Mouse (Mus musculus): Measurements from ENCODE around the gene Ttll5. TPM values are rescaled to one million over a fixed set of nuclear protein-coding genes. Genes with fewer than 3 reads are reported as not detected.

The Ttll5 gene
- polyA plus RNA-seq, 1 experiment: 6.6 TPM

- Histone ChIP-seq H3K4me1 (peaks cover 23% of the 10 kb centered on the region), H3K9me3 (no peaks in the 10 kb centered on the region)
- no peak for TF ChIP-seq GATA1 (IDR thresholded peaks at IDR 0.05; ENCODE audit: borderline replicate concordance, low read length)
- TF ChIP-seq FLI1 (IDR thresholded peaks at IDR 0.05; ENCODE audit: low read length): no peak
These were observed 203.3 kb downstream of the Ttll5 start for GRCm38 (mm10) chr12:86027747-86028146.

GRCm38 (mm10) chr12:86030932-86031331 is 206.5 kb downstream of the Ttll5 start:
- no peak for TF ChIP-seq GATA1 (IDR thresholded peaks at IDR 0.05; ENCODE audit: borderline replicate concordance, low read length)
- no peak for TF ChIP-seq FLI1 (IDR thresholded peaks at IDR 0.05; ENCODE audit: low read length)
- H3K4me1 ChIP-seq: peaks cover 14% of the 10 kb centered on the region
- H3K4me3 ChIP-seq (replicated peaks): no peak overlapping the region

More at GRCm38 (mm10) chr12:86027747-86028146, 203.3 kb downstream of the Ttll5 start:
- H3K27me3 ChIP-seq (replicated peaks): no peaks in the 10 kb centered on the region
- peaks cover 20% of the 10 kb centered on the region for H3K36me3 ChIP-seq (replicated peaks; ENCODE audit: low read length)
- H3K4me3 ChIP-seq (replicated peaks): no peak overlapping the region

GRCm38 (mm10) chr12:86035586-86035985 is 211.1 kb downstream of the Ttll5 start:
- H3K36me3 ChIP-seq (replicated peaks; ENCODE audit: low read length): peaks cover 6% of the 10 kb centered on the region
- no peak overlapping the region for H3K4me3 ChIP-seq (replicated peaks)
- peaks cover 7% of the 10 kb centered on the region for H3K4me1 ChIP-seq
- TF ChIP-seq FLI1 (IDR thresholded peaks at IDR 0.05; ENCODE audit: low read length): no peak
- TF ChIP-seq GATA1 (IDR thresholded peaks at IDR 0.05; ENCODE audit: borderline replicate concordance, low read length): no peak
- no peaks in the 10 kb centered on the region for H3K9me3 ChIP-seq
- peaks cover 3% of the 10 kb centered on the region for H3K27me3 ChIP-seq (replicated peaks)

More at GRCm38 (mm10) chr12:86030932-86031331, 206.5 kb downstream of the Ttll5 start:
- Histone ChIP-seq H3K9me3 (no peaks in the 10 kb centered on the region), H3K27me3 (replicated peaks) (no peaks in the 10 kb centered on the region), H3K36me3 (replicated peaks; ENCODE audit: low read length) (peaks cover 4% of the 10 kb centered on the region)

GRCm38 (mm10) chr12:86036368-86037166 is 212.1 kb downstream of the Ttll5 start:
- no peaks in the 10 kb centered on the region for H3K9me3 ChIP-seq
- no peak for TF ChIP-seq FLI1 (IDR thresholded peaks at IDR 0.05; ENCODE audit: low read length)
- no peak for TF ChIP-seq GATA1 (IDR thresholded peaks at IDR 0.05; ENCODE audit: borderline replicate concordance, low read length)
- H3K4me3 ChIP-seq (replicated peaks): no peak overlapping the region
- peaks cover 3% of the 10 kb centered on the region for H3K27me3 ChIP-seq (replicated peaks)
- H3K36me3 ChIP-seq (replicated peaks; ENCODE audit: low read length): peaks cover 13% of the 10 kb centered on the region
- peaks cover 8% of the 10 kb centered on the region for H3K4me1 ChIP-seq

DNA sequence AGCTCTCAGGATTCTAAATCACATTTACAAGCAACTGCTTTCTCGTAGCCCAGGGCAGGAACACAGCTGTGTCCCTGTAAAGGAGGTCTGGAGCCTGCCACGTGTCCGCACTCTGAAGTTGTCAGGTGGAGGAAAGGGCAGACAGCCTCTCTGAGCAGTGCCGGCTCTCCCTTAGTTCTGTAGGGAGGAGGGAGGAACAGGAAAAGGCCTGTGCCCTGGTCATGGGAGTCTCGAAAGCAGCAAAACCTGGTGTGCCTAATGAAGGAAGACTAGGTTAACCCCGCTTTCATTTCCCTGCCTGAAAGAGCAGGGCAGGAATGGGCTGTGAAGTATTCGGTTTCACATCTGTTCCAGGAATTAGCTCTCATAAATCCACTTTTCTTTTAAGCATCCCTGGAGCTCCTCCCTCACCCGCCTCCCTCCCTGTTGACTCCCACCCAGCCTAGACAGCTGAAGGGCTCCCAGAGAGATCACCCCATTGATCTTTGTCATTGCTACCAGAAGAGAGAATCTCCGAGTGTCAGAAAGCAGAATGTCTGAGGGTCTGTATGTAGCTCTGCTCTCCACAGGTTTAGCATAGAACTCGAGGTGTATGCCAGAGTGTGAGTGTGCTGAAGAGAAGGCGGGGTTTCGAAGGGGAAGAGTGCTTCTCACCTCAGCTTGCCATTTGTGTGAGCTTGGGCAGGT is 212.9 kb downstream of the Ttll5 start:
- no peak for TF ChIP-seq FLI1 (IDR thresholded peaks at IDR 0.05; ENCODE audit: low read length)
- TF ChIP-seq GATA1 (IDR thresholded peaks at IDR 0.05; ENCODE audit: borderline replicate concordance, low read length): no peak
- H3K9me3 ChIP-seq: peaks cover 2% of the 10 kb centered on the region
- H3K4me1 ChIP-seq: peaks cover 8% of the 10 kb centered on the region
- peaks cover 14% of the 10 kb centered on the region for H3K36me3 ChIP-seq (replicated peaks; ENCODE audit: low read length)
- no peak overlapping the region for H3K4me3 ChIP-seq (replicated peaks)
- peaks cover 3% of the 10 kb centered on the region for H3K27me3 ChIP-seq (replicated peaks)

- H3K9me3 ChIP-seq: peaks cover 17% of the 10 kb centered on the region
- TF ChIP-seq FLI1 (IDR thresholded peaks at IDR 0.05; ENCODE audit: low read length): no peak
- no peak for TF ChIP-seq GATA1 (IDR thresholded peaks at IDR 0.05; ENCODE audit: borderline replicate concordance, low read length)
- H3K4me3 ChIP-seq (replicated peaks): no peak overlapping the region
- peaks cover 8% of the 10 kb centered on the region for H3K4me1 ChIP-seq
- H3K36me3 ChIP-seq (replicated peaks; ENCODE audit: low read length): peaks cover 28% of the 10 kb centered on the region
- H3K27me3 ChIP-seq (replicated peaks): peaks cover 3% of the 10 kb centered on the region
These were observed 214.6 kb downstream of the Ttll5 start for GRCm38 (mm10) chr12:86039078-86039477.

DNA sequence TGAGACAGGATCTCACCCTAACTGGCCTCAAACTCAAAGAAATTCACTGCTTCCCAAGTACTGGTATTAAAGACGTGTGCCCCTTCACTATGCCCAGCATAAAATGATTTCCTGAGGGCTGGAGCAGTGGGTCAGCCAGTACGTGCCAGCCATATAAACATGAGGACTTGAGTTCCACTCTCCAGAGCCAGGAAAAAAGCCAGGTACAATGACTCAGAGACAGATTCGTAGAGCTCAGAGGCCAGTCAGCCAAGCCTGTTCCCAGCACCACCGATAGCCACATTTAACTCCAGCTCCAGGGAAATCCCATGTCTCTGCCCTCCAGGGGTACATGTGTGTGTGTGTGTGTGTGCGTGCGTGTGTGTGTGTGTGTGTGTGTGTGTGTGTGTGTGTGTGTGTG is 215.3 kb downstream of the Ttll5 start:
- TF ChIP-seq GATA1 (IDR thresholded peaks at IDR 0.05; ENCODE audit: borderline replicate concordance, low read length) (no peak), FLI1 (IDR thresholded peaks at IDR 0.05; ENCODE audit: low read length) (no peak)

DNA sequence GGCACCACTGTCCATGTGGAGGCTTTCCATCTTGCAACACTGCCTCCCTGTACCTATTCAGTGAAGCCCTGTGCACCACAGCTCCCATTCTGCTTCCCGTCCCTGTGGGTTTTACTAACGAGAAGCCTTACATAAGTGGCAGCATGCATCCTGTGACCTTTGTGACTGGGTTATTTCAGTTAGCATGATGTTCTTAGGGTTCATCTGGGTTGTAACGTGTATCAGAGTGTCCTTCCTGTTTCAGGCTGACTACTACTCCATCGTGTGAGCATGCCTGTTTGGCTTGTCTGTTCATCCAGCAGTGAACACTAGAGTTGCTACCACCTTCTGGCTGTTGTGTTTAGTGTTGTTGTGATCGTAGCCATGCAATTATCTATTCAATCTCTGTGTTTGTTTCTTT is 221.7 kb downstream of the Ttll5 start:
- Histone ChIP-seq H3K27me3 (replicated peaks) (no peaks in the 10 kb centered on the region), H3K4me3 (replicated peaks) (no peak overlapping the region), H3K9me3 (peaks cover 17% of the 10 kb centered on the region), H3K36me3 (replicated peaks; ENCODE audit: low read length) (peaks cover 23% of the 10 kb centered on the region), H3K4me1 (peaks cover 13% of the 10 kb centered on the region)
- TF ChIP-seq GATA1 (IDR thresholded peaks at IDR 0.05; ENCODE audit: borderline replicate concordance, low read length): no peak
- no peak for TF ChIP-seq FLI1 (IDR thresholded peaks at IDR 0.05; ENCODE audit: low read length)

More for the DNA sequence above, 215.3 kb downstream of the Ttll5 start:
- Histone ChIP-seq H3K4me3 (replicated peaks) (no peak overlapping the region), H3K27me3 (replicated peaks) (peaks cover 3% of the 10 kb centered on the region), H3K9me3 (peaks cover 17% of the 10 kb centered on the region), H3K36me3 (replicated peaks; ENCODE audit: low read length) (peaks cover 28% of the 10 kb centered on the region), H3K4me1 (peaks cover 8% of the 10 kb centered on the region)

GRCm38 (mm10) chr12:86046776-86047175 is 222.3 kb downstream of the Ttll5 start:
- Histone ChIP-seq H3K27me3 (replicated peaks) (no peaks in the 10 kb centered on the region), H3K36me3 (replicated peaks; ENCODE audit: low read length) (peaks cover 21% of the 10 kb centered on the region), H3K9me3 (peaks cover 17% of the 10 kb centered on the region), H3K4me3 (replicated peaks) (no peak overlapping the region), H3K4me1 (peaks cover 12% of the 10 kb centered on the region)
- TF ChIP-seq FLI1 (IDR thresholded peaks at IDR 0.05; ENCODE audit: low read length) (no peak), GATA1 (IDR thresholded peaks at IDR 0.05; ENCODE audit: borderline replicate concordance, low read length) (no peak)

- H3K36me3 ChIP-seq (replicated peaks; ENCODE audit: low read length): peaks cover 19% of the 10 kb centered on the region
- H3K4me1 ChIP-seq: peaks cover 12% of the 10 kb centered on the region
- no peak overlapping the region for H3K4me3 ChIP-seq (replicated peaks)
- TF ChIP-seq GATA1 (IDR thresholded peaks at IDR 0.05; ENCODE audit: borderline replicate concordance, low read length): no peak
- no peak for TF ChIP-seq FLI1 (IDR thresholded peaks at IDR 0.05; ENCODE audit: low read length)
- H3K9me3 ChIP-seq: peaks cover 15% of the 10 kb centered on the region
- no peaks in the 10 kb centered on the region for H3K27me3 ChIP-seq (replicated peaks)
These were observed 222.9 kb downstream of the Ttll5 start for GRCm38 (mm10) chr12:86047376-86047775.
